Mouse (Mus musculus): ENCODE measurements around the gene 1110008P14Rik. TPM values are rescaled to one million over a fixed set of nuclear protein-coding genes. Genes with fewer than 3 reads are reported as not detected.

The 1110008P14Rik gene
- polyA plus RNA-seq (2011; ENCODE audit: insufficient read depth, insufficient read length, low read depth, missing spikeins): 25.7 and 30.5 TPM in 2 replicates

DNA sequence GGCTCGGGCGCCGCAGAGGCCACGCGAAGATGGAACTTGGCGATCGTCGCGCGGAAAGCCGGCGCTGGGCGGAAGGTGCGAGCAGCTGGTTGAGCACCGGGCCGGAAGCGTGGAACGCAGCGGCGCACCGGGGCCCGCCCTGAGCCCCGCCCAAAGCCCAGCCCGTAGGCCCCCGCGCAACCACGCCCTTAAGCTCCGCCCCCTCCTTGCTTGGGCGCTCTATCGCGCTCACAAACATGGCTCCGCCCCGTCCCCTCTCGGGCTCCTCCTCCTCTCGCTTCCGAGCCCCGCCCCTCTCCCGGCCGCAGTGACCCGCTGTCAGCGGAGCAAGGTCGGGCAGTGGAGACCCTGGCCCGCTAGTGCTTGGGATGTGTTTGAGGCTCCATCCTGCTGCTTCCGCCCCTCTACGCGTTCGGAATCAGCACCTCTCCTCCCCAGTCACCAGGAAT, at the start of gene 1110008P14Rik:
TSS of gene 1110008P14Rik (minus strand) at position 164 of the 449 bp plus-strand sequence.
- Histone ChIP-seq H3K27ac (ENCODE audit: insufficient read depth, low read length) (no peak within 1 kb of the TSS), H3K9ac (ENCODE audit: low read depth, poor library complexity, severe bottlenecking) (peak within 1 kb of the TSS; percentile 57), H3K9me3 (replicated peaks; ENCODE audit: control insufficient read depth, insufficient read depth, low read length, poor library complexity, severe bottlenecking) (no peaks in the 10 kb centered on the region), H3K36me3 (ENCODE audit: control insufficient read depth, insufficient read depth, low read length, poor library complexity, severe bottlenecking) (no peaks in the 10 kb centered on the region), H3K4me3 (ENCODE audit: low read depth, low read length) (peak within 1 kb of the TSS; percentile 79), H3K4me1 (ENCODE audit: control insufficient read depth, insufficient read depth, low read length) (no peaks in the 10 kb centered on the region), H3K27me3 (ENCODE audit: control insufficient read depth, insufficient read depth, low read length, poor library complexity, severe bottlenecking) (no peaks in the 10 kb centered on the region)
- TF ChIP-seq EP300 (IDR thresholded peaks at IDR 0.05; ENCODE audit: insufficient read depth, low read depth, low read length): no peak
- no peak for TF ChIP-seq POLR2A (IDR thresholded peaks at IDR 0.05; ENCODE audit: insufficient read depth, low read length)
- TF ChIP-seq CTCF (IDR thresholded peaks at IDR 0.05; ENCODE audit: low read depth, low read length): no peak

GRCm38 (mm10) chr2:32430701-32431676, 49.3 kb upstream of the 1110008P14Rik start:
- H3K9me3 ChIP-seq (replicated peaks; ENCODE audit: control insufficient read depth, insufficient read depth, low read length, poor library complexity, severe bottlenecking): no peaks in the 10 kb centered on the region
- no peaks in the 10 kb centered on the region for H3K4me1 ChIP-seq (ENCODE audit: control insufficient read depth, insufficient read depth, low read length)
- H3K36me3 ChIP-seq (ENCODE audit: control insufficient read depth, insufficient read depth, low read length, poor library complexity, severe bottlenecking): no peaks in the 10 kb centered on the region
- peak overlapping the region; percentile 29; the same call in 1 of the 2 replicates for H3K9ac ChIP-seq (ENCODE audit: low read depth, poor library complexity, severe bottlenecking)
- H3K27ac ChIP-seq (ENCODE audit: insufficient read depth, low read length): no peak overlapping the region
- no peaks in the 10 kb centered on the region for H3K27me3 ChIP-seq (ENCODE audit: control insufficient read depth, insufficient read depth, low read length, poor library complexity, severe bottlenecking)
- no peak for TF ChIP-seq POLR2A (IDR thresholded peaks at IDR 0.05; ENCODE audit: insufficient read depth, low read length)
- TF ChIP-seq CTCF (IDR thresholded peaks at IDR 0.05; ENCODE audit: low read depth, low read length): no peak
- no peak for TF ChIP-seq EP300 (IDR thresholded peaks at IDR 0.05; ENCODE audit: insufficient read depth, low read depth, low read length)
- peak overlapping the region; percentile 36 for H3K4me3 ChIP-seq (ENCODE audit: low read depth, low read length)

GRCm38 (mm10) chr2:32429215-32429891, 47.6 kb upstream of the 1110008P14Rik start:
- Histone ChIP-seq H3K27ac (ENCODE audit: insufficient read depth, low read length) (no peak overlapping the region), H3K9me3 (replicated peaks; ENCODE audit: control insufficient read depth, insufficient read depth, low read length, poor library complexity, severe bottlenecking) (no peaks in the 10 kb centered on the region), H3K4me1 (ENCODE audit: control insufficient read depth, insufficient read depth, low read length) (no peaks in the 10 kb centered on the region), H3K4me3 (ENCODE audit: low read depth, low read length) (no peak overlapping the region), H3K36me3 (ENCODE audit: control insufficient read depth, insufficient read depth, low read length, poor library complexity, severe bottlenecking) (no peaks in the 10 kb centered on the region), H3K9ac (ENCODE audit: low read depth, poor library complexity, severe bottlenecking) (no peak overlapping the region), H3K27me3 (ENCODE audit: control insufficient read depth, insufficient read depth, low read length, poor library complexity, severe bottlenecking) (no peaks in the 10 kb centered on the region)
- TF ChIP-seq POLR2A (IDR thresholded peaks at IDR 0.05; ENCODE audit: insufficient read depth, low read length): no peak

GRCm38 (mm10) chr2:32428262-32428722, 46.6 kb upstream of the 1110008P14Rik start:
- no peak overlapping the region for H3K9ac ChIP-seq (ENCODE audit: low read depth, poor library complexity, severe bottlenecking)
- H3K27ac ChIP-seq (ENCODE audit: insufficient read depth, low read length): no peak overlapping the region
- H3K27me3 ChIP-seq (ENCODE audit: control insufficient read depth, insufficient read depth, low read length, poor library complexity, severe bottlenecking): no peaks in the 10 kb centered on the region
- H3K4me3 ChIP-seq (ENCODE audit: low read depth, low read length): no peak overlapping the region
- H3K36me3 ChIP-seq (ENCODE audit: control insufficient read depth, insufficient read depth, low read length, poor library complexity, severe bottlenecking): no peaks in the 10 kb centered on the region
- H3K9me3 ChIP-seq (replicated peaks; ENCODE audit: control insufficient read depth, insufficient read depth, low read length, poor library complexity, severe bottlenecking): no peaks in the 10 kb centered on the region
- no peaks in the 10 kb centered on the region for H3K4me1 ChIP-seq (ENCODE audit: control insufficient read depth, insufficient read depth, low read length)
- TF ChIP-seq EP300 (IDR thresholded peaks at IDR 0.05; ENCODE audit: insufficient read depth, low read depth, low read length) (no peak), CTCF (IDR thresholded peaks at IDR 0.05; ENCODE audit: low read depth, low read length) (no peak), POLR2A (IDR thresholded peaks at IDR 0.05; ENCODE audit: insufficient read depth, low read length) (no peak)

DNA sequence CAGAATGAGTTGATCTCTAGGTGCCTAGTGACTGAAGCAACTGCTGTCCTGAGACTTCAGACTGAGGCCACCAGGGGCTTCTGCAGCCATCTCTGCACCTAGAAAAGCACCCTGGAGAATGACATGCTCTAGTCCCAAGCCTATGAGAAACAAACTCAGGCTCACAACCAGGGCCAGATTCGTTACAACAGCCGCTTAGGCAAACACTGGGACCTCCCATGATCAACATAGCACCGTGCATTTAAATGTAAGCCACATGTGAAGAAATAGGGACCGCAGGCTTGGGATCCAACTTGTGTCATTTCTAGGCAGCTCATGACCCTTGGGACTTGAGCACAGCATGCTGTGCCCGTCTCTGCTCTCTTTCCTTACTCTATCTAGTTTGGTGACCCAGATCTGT, 46.0 kb upstream of the 1110008P14Rik start:
- Histone ChIP-seq H3K27ac (ENCODE audit: insufficient read depth, low read length) (no peak overlapping the region), H3K4me1 (ENCODE audit: control insufficient read depth, insufficient read depth, low read length) (no peaks in the 10 kb centered on the region), H3K36me3 (ENCODE audit: control insufficient read depth, insufficient read depth, low read length, poor library complexity, severe bottlenecking) (no peaks in the 10 kb centered on the region)

More for the DNA sequence above, 46.0 kb upstream of the 1110008P14Rik start:
- no peaks in the 10 kb centered on the region for H3K9me3 ChIP-seq (replicated peaks; ENCODE audit: control insufficient read depth, insufficient read depth, low read length, poor library complexity, severe bottlenecking)
- no peak for TF ChIP-seq POLR2A (IDR thresholded peaks at IDR 0.05; ENCODE audit: insufficient read depth, low read length)
- TF ChIP-seq EP300 (IDR thresholded peaks at IDR 0.05; ENCODE audit: insufficient read depth, low read depth, low read length): no peak
- no peak for TF ChIP-seq CTCF (IDR thresholded peaks at IDR 0.05; ENCODE audit: low read depth, low read length)
- H3K27me3 ChIP-seq (ENCODE audit: control insufficient read depth, insufficient read depth, low read length, poor library complexity, severe bottlenecking): no peaks in the 10 kb centered on the region
- H3K4me3 ChIP-seq (ENCODE audit: low read depth, low read length): no peak overlapping the region
- H3K9ac ChIP-seq (ENCODE audit: low read depth, poor library complexity, severe bottlenecking): no peak overlapping the region

All from ES-Bruce4 (cell line).